Mouse (Mus musculus) T-helper 1 cell (primary cell): ENCODE results near the gene Tmem199.
"Not testable (repeated sequence)": the region's sequence is repeated elsewhere in the genome, so short reads cannot be mapped to it uniquely, and the experiment has no call there.

Experiments used
- in situ Hi-C: fragments of 300-600 bp; cut with MboI, MseI; formaldehyde crosslinking; loops from one replicate; pipeline ENCODE4 v1.15.1; 2025; ENCODE audit warnings: high pct_unique_total_duplicates

Gene Tmem199

GRCm38 (mm10) chr11:78512025-78512957, at the start of gene Tmem199, which contains the start of gene Poldip2:
TSS of gene Tmem199 (minus strand) at chr11:78512172.
TSS of gene Poldip2 (plus strand) at chr11:78512193.
- in situ Hi-C loops = no loop called here

- in situ Hi-C loops = no loop called here
Measured at GRCm38 (mm10) chr11:78560447-78560846, 48.5 kb upstream of the Tmem199 start.

GRCm38 (mm10) chr11:78557241-78557640, 45.3 kb upstream of the Tmem199 start:
- in situ Hi-C loops = no loop called here

GRCm38 (mm10) chr11:78556070-78556469, 44.1 kb upstream of the Tmem199 start:
- in situ Hi-C loops = no loop called here

- in situ Hi-C loops = no loop called here
Measured at GRCm38 (mm10) chr11:78555623-78556022, 43.7 kb upstream of the Tmem199 start.

GRCm38 (mm10) chr11:78551059-78551398, 39.1 kb upstream of the Tmem199 start:
- in situ Hi-C loops = no loop called here

GRCm38 (mm10) chr11:78550168-78551058, 38.4 kb upstream of the Tmem199 start, which contains the start of gene Tmem97:
TSS of gene Tmem97 (minus strand) at chr11:78550777.
- in situ Hi-C loops = no loop called here

GRCm38 (mm10) chr11:78549491-78549987, 37.6 kb upstream of the Tmem199 start:
- in situ Hi-C loops = no loop called here

- in situ Hi-C loops = no loop called here
Measured at GRCm38 (mm10) chr11:78547718-78548460, 35.9 kb upstream of the Tmem199 start.

GRCm38 (mm10) chr11:78545181-78545580, 33.2 kb upstream of the Tmem199 start:
- in situ Hi-C loops = no loop called here

- in situ Hi-C loops = no loop called here
Measured at GRCm38 (mm10) chr11:78544449-78545111, 32.6 kb upstream of the Tmem199 start.

GRCm38 (mm10) chr11:78540358-78540757, 28.4 kb upstream of the Tmem199 start:
- in situ Hi-C loops = no loop called here

GRCm38 (mm10) chr11:78536690-78537084, 24.7 kb upstream of the Tmem199 start:
- in situ Hi-C loops = no loop called here

- in situ Hi-C loops = no loop called here
Measured at GRCm38 (mm10) chr11:78536080-78536689, 24.2 kb upstream of the Tmem199 start, which contains the start of the genes Tnfaip1 and Ift20. TSS of gene Tnfaip1 (minus strand) at chr11:78536332. TSS of gene Ift20 (plus strand) at chr11:78536361.

- in situ Hi-C loops = no loop called here
Measured at GRCm38 (mm10) chr11:78535376-78536079, 23.6 kb upstream of the Tmem199 start.

GRCm38 (mm10) chr11:78534516-78534915, 22.5 kb upstream of the Tmem199 start:
- in situ Hi-C loops = no loop called here

- in situ Hi-C loops = not testable (repeated sequence)
Measured at GRCm38 (mm10) chr11:78531515-78531914, 19.5 kb upstream of the Tmem199 start.

GRCm38 (mm10) chr11:78531046-78531445, 19.1 kb upstream of the Tmem199 start:
- in situ Hi-C loops = no loop called here

- in situ Hi-C loops = no loop called here
Measured at GRCm38 (mm10) chr11:78530001-78530400, 18.0 kb upstream of the Tmem199 start.

- in situ Hi-C loops = no loop called here
Measured at GRCm38 (mm10) chr11:78528714-78529113, 16.7 kb upstream of the Tmem199 start.
